Mouse (Mus musculus) CH12.LX (cell line): ENCODE data around the gene Ppp4c. TPM values are rescaled to one million over a fixed set of nuclear protein-coding genes. Genes with fewer than 3 reads are reported as not detected.
A peak's percentile ranks its signal among the peaks of the same experiment; 100 is the strongest.

Experiments
- DNase-seq: peaks from one replicate; pipeline ENCODE4 v3.0.0-alpha.2; 2013; ENCODE audit errors: extremely low read depth
- H3K27ac ChIP-seq: 2 replicates; pipeline ENCODE4 v1.5.1; 2012; ENCODE audit warnings: low read depth, mild to moderate bottlenecking, control low read depth, moderate library complexity; ENCODE audit not compliant: insufficient read depth
- H3K27me3 ChIP-seq: replicated peaks from 2 replicates; pipeline ENCODE3; 2012; ENCODE audit warnings: inconsistent platforms
- H3K36me3 ChIP-seq, 2 experiments: replicated peaks in 1 of 2; 2 replicates each; pipeline versions ENCODE3 to v1.6.1; 2012; ENCODE audit warnings: inconsistent platforms in 1 of 2, low read length in 1 of 2, mild to moderate bottlenecking in 1 of 2, mixed read lengths in 1 of 2, moderate library complexity in 1 of 2; ENCODE audit not compliant: control insufficient read depth in 1 of 2, insufficient read depth in 1 of 2
- H3K4me1 ChIP-seq, 2 experiments: 2 replicates each; pipeline ENCODE4 v1.6.1; 2012; ENCODE audit warnings: inconsistent platforms in 1 of 2, moderate library complexity in 1 of 2; ENCODE audit not compliant: insufficient read depth in 2 of 2, control insufficient read depth in 1 of 2
- H3K4me2 ChIP-seq: 2 replicates; pipeline ENCODE4 v1.6.1; 2012; ENCODE audit warnings: low read depth, mild to moderate bottlenecking, control low read depth; ENCODE audit not compliant: poor library complexity, insufficient read depth, severe bottlenecking
- H3K4me3 ChIP-seq, 3 experiments: fragments of 150-350 bp in 1 of 3; sonication (generic) in 1 of 3; replicated peaks in 1 of 3; 2 replicates each; pipeline versions ENCODE3 to v1.5.1; 2011 to 2012; ENCODE audit warnings: low read depth in 2 of 3, low read length in 2 of 3, mild to moderate bottlenecking in 2 of 3, moderate library complexity in 2 of 3, control low read depth in 1 of 3, improper control_type of control experiment in 1 of 3, inconsistent platforms in 1 of 3, mixed read lengths in 1 of 3; ENCODE audit not compliant: poor library complexity in 1 of 3
- H3K79me2 ChIP-seq: replicated peaks from 2 replicates; pipeline ENCODE4 v1.6.1; 2012; ENCODE audit warnings: mild to moderate bottlenecking, moderate library complexity; ENCODE audit not compliant: control insufficient read depth, poor library complexity, insufficient read depth, severe bottlenecking; ENCODE audit errors: extremely low read depth
- H3K9ac ChIP-seq: 2 replicates; pipeline ENCODE4 v1.6.1; 2012; ENCODE audit warnings: low read depth, mild to moderate bottlenecking, control low read depth, moderate library complexity; ENCODE audit not compliant: insufficient read depth
- H3K9me3 ChIP-seq: replicated peaks from 2 replicates; pipeline ENCODE3; 2012; ENCODE audit warnings: low read length, inconsistent platforms, mixed read lengths
- BHLHE40 ChIP-seq: IDR thresholded peaks from 2 replicates; pipeline ENCODE4 v1.6.1; 2011; ENCODE audit warnings: mild to moderate bottlenecking, low read depth, low read length, improper control_type of control experiment
- CHD1 ChIP-seq: IDR thresholded peaks from 2 replicates; pipeline ENCODE4 v1.6.1; 2012; ENCODE audit warnings: low read depth, low read length, improper control_type of control experiment, inconsistent platforms
- CHD2 ChIP-seq: IDR thresholded peaks from 2 replicates; pipeline ENCODE4 v1.6.1; 2011; ENCODE audit warnings: low read length, improper control_type of control experiment
- CTCF ChIP-seq, 2 experiments: IDR thresholded peaks in 1 of 2; conservative IDR thresholded peaks in 1 of 2; 2 replicates each; pipeline ENCODE4 v1.5.1; 2011 to 2012; ENCODE audit warnings: low read depth in 2 of 2, low read length in 2 of 2, improper control_type of control experiment in 1 of 2, inconsistent platforms in 1 of 2, mild to moderate bottlenecking in 1 of 2, moderate library complexity in 1 of 2
- E2F4 ChIP-seq: IDR thresholded peaks from 2 replicates; pipeline ENCODE4 v1.6.1; 2011; ENCODE audit warnings: low read depth, low read length, improper control_type of control experiment; ENCODE audit not compliant: insufficient replicate concordance
- ELF1 ChIP-seq: IDR thresholded peaks from 2 replicates; pipeline ENCODE4 v1.6.1; 2014; ENCODE audit warnings: low read depth, mild to moderate bottlenecking, inconsistent platforms, low read length, improper control_type of control experiment
- EP300 ChIP-seq: IDR thresholded peaks from 2 replicates; pipeline ENCODE4 v1.6.1; 2011; ENCODE audit warnings: low read length, improper control_type of control experiment
- ETS1 ChIP-seq: conservative IDR thresholded peaks from 2 replicates; pipeline ENCODE4 v1.6.1; 2012; ENCODE audit warnings: low read depth, mild to moderate bottlenecking, inconsistent platforms, low read length, improper control_type of control experiment, moderate library complexity
- GABPA ChIP-seq: IDR thresholded peaks from 2 replicates; pipeline ENCODE4 v1.6.1; 2012; ENCODE audit warnings: low read depth, low read length, improper control_type of control experiment, inconsistent platforms; ENCODE audit not compliant: insufficient replicate concordance
- HCFC1 ChIP-seq: IDR thresholded peaks from 2 replicates; pipeline ENCODE4 v1.6.1; 2012; ENCODE audit warnings: low read depth, mild to moderate bottlenecking, inconsistent platforms, low read length, improper control_type of control experiment
- IRF4 ChIP-seq: IDR thresholded peaks from 2 replicates; pipeline ENCODE4 v1.6.1; 2014; ENCODE audit warnings: low read depth, mild to moderate bottlenecking, inconsistent platforms, low read length, improper control_type of control experiment
- JUN ChIP-seq: IDR thresholded peaks from 2 replicates; pipeline ENCODE4 v1.6.1; 2011; ENCODE audit warnings: low read depth, mild to moderate bottlenecking, low read length, improper control_type of control experiment, moderate library complexity; ENCODE audit not compliant: insufficient read depth
- JUND ChIP-seq: conservative IDR thresholded peaks from 2 replicates; pipeline ENCODE4 v1.6.1; 2011; ENCODE audit warnings: low read depth, low read length, improper control_type of control experiment
- KAT2A ChIP-seq: IDR thresholded peaks from 2 replicates; pipeline ENCODE4 v1.6.1; 2012; ENCODE audit warnings: low read length, improper control_type of control experiment, inconsistent platforms; ENCODE audit not compliant: insufficient replicate concordance
- MAFK ChIP-seq: IDR thresholded peaks from 2 replicates; pipeline ENCODE4 v1.6.1; 2011; ENCODE audit warnings: low read length, improper control_type of control experiment; ENCODE audit not compliant: insufficient replicate concordance
- MAX ChIP-seq: IDR thresholded peaks from 2 replicates; pipeline ENCODE4 v1.6.1; 2011; ENCODE audit warnings: low read length, improper control_type of control experiment
- MAZ ChIP-seq: IDR thresholded peaks from 2 replicates; pipeline ENCODE4 v1.6.1; 2012; ENCODE audit warnings: low read depth, mild to moderate bottlenecking, inconsistent platforms, low read length, improper control_type of control experiment, moderate library complexity
- MEF2A ChIP-seq: IDR thresholded peaks from 2 replicates; pipeline ENCODE4 v1.6.1; 2014; ENCODE audit warnings: low read depth, mild to moderate bottlenecking, inconsistent platforms, low read length, improper control_type of control experiment, borderline replicate concordance
- MXI1 ChIP-seq: IDR thresholded peaks from 2 replicates; pipeline ENCODE4 v1.6.1; 2011; ENCODE audit warnings: mild to moderate bottlenecking, low read depth, low read length, improper control_type of control experiment
- MYC ChIP-seq: IDR thresholded peaks from 2 replicates; pipeline ENCODE4 v1.6.1; 2011; ENCODE audit warnings: low read depth, mild to moderate bottlenecking, improper control_type of control experiment, low read length
- NELFE ChIP-seq: IDR thresholded peaks from 2 replicates; pipeline ENCODE4 v1.6.1; 2011; ENCODE audit warnings: low read depth, low read length, improper control_type of control experiment
- NRF1 ChIP-seq: IDR thresholded peaks from 2 replicates; pipeline ENCODE4 v1.6.1; 2014; ENCODE audit warnings: low read depth, mild to moderate bottlenecking, inconsistent platforms, low read length, improper control_type of control experiment, moderate library complexity
- PAX5 ChIP-seq: IDR thresholded peaks from 2 replicates; pipeline ENCODE4 v1.6.1; 2012; ENCODE audit warnings: low read length, inconsistent platforms, mixed read lengths
- POLR2A ChIP-seq: IDR thresholded peaks from 2 replicates; pipeline ENCODE4 v1.6.1; 2011; ENCODE audit warnings: low read depth, mild to moderate bottlenecking, improper control_type of control experiment, low read length
- POLR2AphosphoS2 ChIP-seq: IDR thresholded peaks from 2 replicates; pipeline ENCODE4 v1.6.1; 2011; ENCODE audit warnings: low read depth, low read length, improper control_type of control experiment
- RAD21 ChIP-seq: IDR thresholded peaks from 2 replicates; pipeline ENCODE4 v1.6.1; 2011; ENCODE audit warnings: low read depth, mild to moderate bottlenecking, low read length, improper control_type of control experiment, moderate library complexity
- RCOR1 ChIP-seq: conservative IDR thresholded peaks from 2 replicates; pipeline ENCODE4 v1.6.1; 2012; ENCODE audit warnings: low read depth, mild to moderate bottlenecking, inconsistent platforms, low read length, improper control_type of control experiment
- SIN3A ChIP-seq: IDR thresholded peaks from 2 replicates; pipeline ENCODE4 v1.6.1; 2012; ENCODE audit warnings: low read length, improper control_type of control experiment, inconsistent platforms
- SMC3 ChIP-seq: IDR thresholded peaks from 2 replicates; pipeline ENCODE4 v1.6.1; 2011; ENCODE audit warnings: low read depth, low read length, improper control_type of control experiment
- TBP ChIP-seq: conservative IDR thresholded peaks from 2 replicates; pipeline ENCODE4 v1.6.1; 2011; ENCODE audit warnings: low read depth, low read length, improper control_type of control experiment
- TCF12 ChIP-seq: IDR thresholded peaks from 2 replicates; pipeline ENCODE4 v1.6.1; 2014; ENCODE audit warnings: low read depth, mild to moderate bottlenecking, inconsistent platforms, low read length, improper control_type of control experiment
- UBTF ChIP-seq: IDR thresholded peaks from 2 replicates; pipeline ENCODE4 v1.6.1; 2012; ENCODE audit warnings: low read depth, mild to moderate bottlenecking, inconsistent platforms, low read length, improper control_type of control experiment, moderate library complexity
- USF1 ChIP-seq: IDR thresholded peaks from 2 replicates; pipeline ENCODE4 v1.6.1; 2014; ENCODE audit warnings: low read depth, mild to moderate bottlenecking, inconsistent platforms, low read length, improper control_type of control experiment
- USF2 ChIP-seq: conservative IDR thresholded peaks from 2 replicates; pipeline ENCODE4 v1.6.1; 2011; ENCODE audit warnings: low read depth, low read length, improper control_type of control experiment
- ZC3H11A ChIP-seq: IDR thresholded peaks from 2 replicates; pipeline ENCODE4 v1.6.1; 2012; ENCODE audit warnings: low read depth, mild to moderate bottlenecking, inconsistent platforms, low read length, improper control_type of control experiment
- ZKSCAN1 ChIP-seq: IDR thresholded peaks from 2 replicates; pipeline ENCODE4 v1.6.1; 2012; ENCODE audit warnings: low read depth, inconsistent platforms, low read length, improper control_type of control experiment, borderline replicate concordance
- ZMIZ1 ChIP-seq: IDR thresholded peaks from 2 replicates; pipeline ENCODE4 v1.6.1; 2012; ENCODE audit warnings: low read depth, mild to moderate bottlenecking, inconsistent platforms, low read length, improper control_type of control experiment
- ZNF384 ChIP-seq: IDR thresholded peaks from 2 replicates; pipeline ENCODE4 v1.6.1; 2012; ENCODE audit warnings: low read depth, low read length, improper control_type of control experiment, inconsistent platforms
- dilution Hi-C: fragments of 300-500 bp; cut with MboI; formaldehyde crosslinking; loops from 2 replicates; pipeline ENCODE4 v1.14.3; 2020; ENCODE audit warnings: low sequenced_read_pairs; ENCODE audit not compliant: extremely low pct_unique_long_range_greater_than_20kb, extremely low pct_ligation_motif_present
- in situ Hi-C: fragments of 300-500 bp; cut with MboI; formaldehyde crosslinking; loops from 3 replicates; pipeline ENCODE4 v1.14.3; 2019; ENCODE audit warnings: low sequenced_read_pairs, low pct_ligation_motif_present, low pct_unique_long_range_greater_than_20kb, mixed read lengths
- polyA plus RNA-seq: library from polyadenylated mRNA; unstranded; fragments of >175 nt; gene quantifications from 2 replicates; pipeline ENCODE4 v1.2.1, GENCODE M21; 2012; ENCODE audit warnings: low read depth; ENCODE audit not compliant: insufficient read length
- total RNA-seq, 2 experiments: library from RNA; depleted of rRNA; stranded (reverse); fragments of 300-350 nt in 1 of 2; fragments of >200 nt in 1 of 2; gene quantifications; 2 replicates each; pipeline ENCODE4 v1.2.3; 2012 to 2014

Ppp4c gene
- total and polyA plus RNA-seq, 3 experiments, result 161 to 213 (median 195) TPM

- no peak for DNase-seq
- H3K4me2 ChIP-seq, result peak overlapping the region; percentile 72
- in situ Hi-C loops (no loop called here), dilution Hi-C loops (no loop called here)
- H3K4me1 ChIP-seq, result peaks cover 6 to 36% of the 10 kb centered on the region in 2 experiments; a peak in 3 of 4 replicates
- H3K27me3 ChIP-seq, result no peaks in the 10 kb centered on the region
- TF ChIP-seq POLR2A (no peak; the same call in none of the 2 replicates), ZKSCAN1 (no peak), RAD21 (no peak), MYC (no peak), KAT2A (no peak), CHD1 (peak; percentile 68; the same call in 1 of the 2 replicates), USF1 (no peak), RCOR1 (no peak), BHLHE40 (0 out of 2 replicates have a peak, but pooled peaks have one; percentile 6), TBP (0 out of 2 replicates have a peak, but pooled peaks have one; percentile 25), E2F4 (no peak), UBTF (no peak; the same call in 1 of the 2 replicates), ZC3H11A (no peak), IRF4 (peak; percentile 31; the same call in 1 of the 2 replicates), TCF12 (peak; percentile 11; the same call in 1 of the 2 replicates), MXI1 (peak; percentile 69; the same call in 1 of the 2 replicates), GABPA (no peak), MAFK (peak; percentile 53; the same call in 1 of the 2 replicates), HCFC1 (peak; percentile 20), ETS1 (peak; percentile 53), NELFE (peak; percentile 49), PAX5 (no peak), POLR2AphosphoS2 (no peak), EP300 (no peak), ZNF384 (no peak), SMC3 (no peak), USF2 (no peak), MEF2A (peak; percentile 28; the same call in 1 of the 2 replicates), ZMIZ1 (peak; percentile 48; the same call in 1 of the 2 replicates), ELF1 (peak; percentile 82), MAZ (peak; percentile 88), NRF1 (peak; percentile 16; the same call in 1 of the 2 replicates), JUND (no peak), MAX (peak; percentile 65; the same call in 1 of the 2 replicates), CTCF (conservative IDR thresholded peaks at IDR 0.05 in 1 of 2, IDR thresholded peaks at IDR 0.05 in 1 of 2; ENCODE audit: low read depth in 2 of 2, low read length in 2 of 2) (no peak), CHD2 (0 out of 2 replicates have a peak, but pooled peaks have one; percentile 6), JUN (no peak), SIN3A (peak; percentile 68)
- H3K9me3 ChIP-seq, result no peaks in the 10 kb centered on the region
- peaks cover 28 to 36% of the 10 kb centered on the region in 2 experiments for H3K36me3 ChIP-seq
- H3K27ac ChIP-seq, result peak overlapping the region; percentile 92
- peak overlapping the region; percentile 90 for H3K9ac ChIP-seq
- H3K79me2 ChIP-seq, result peaks cover 26% of the 10 kb centered on the region
- peak overlapping the region; percentile 73 to 95 (median 77) for H3K4me3 ChIP-seq
Observed at GRCm38 (mm10) chr7:126799468-126800268, 7.4 kb upstream of the Ppp4c start.
